Mouse (Mus musculus) ES-E14 (cell line): ENCODE data around the gene Tcp10b. TPM values are rescaled to one million over a fixed set of nuclear protein-coding genes. Genes with fewer than 3 reads are reported as not detected.
"Not testable (repeated sequence)": the region's sequence is repeated elsewhere in the genome, so short reads cannot be mapped to it uniquely, and the experiment has no call there.

ENCODE experiments used
- DNase-seq: peaks from one replicate; pipeline ENCODE4 v3.0.0-alpha.2; 2013; ENCODE audit warnings: low read depth, low spot score
- H3K27ac ChIP-seq: 2 replicates; pipeline ENCODE4 v1.5.1; 2012; ENCODE audit warnings: low read depth, mild to moderate bottlenecking, low read length, moderate library complexity, mixed read lengths; ENCODE audit not compliant: poor library complexity, insufficient read depth, severe bottlenecking
- H3K36me3 ChIP-seq: 2 replicates; pipeline ENCODE4 v1.6.1; 2012; ENCODE audit warnings: mild to moderate bottlenecking, low read length, moderate library complexity, mixed read lengths; ENCODE audit not compliant: control insufficient read depth, poor library complexity, insufficient read depth, severe bottlenecking
- H3K4me1 ChIP-seq, 2 experiments: fragments of 150-350 bp in 1 of 2; sonication (generic) in 1 of 2; 2 replicates each; pipeline ENCODE4 v1.6.1; 2012; ENCODE audit warnings: low read length in 2 of 2, mild to moderate bottlenecking in 1 of 2, mixed read lengths in 1 of 2; ENCODE audit not compliant: control insufficient read depth in 2 of 2, insufficient read depth in 2 of 2, poor library complexity in 1 of 2
- H3K4me3 ChIP-seq, 2 experiments: fragments of 150-350 bp in 1 of 2; sonication (generic) in 1 of 2; 2 replicates each; pipeline ENCODE4 v1.5.1; 2012; ENCODE audit warnings: low read length in 2 of 2, low read depth in 1 of 2, mild to moderate bottlenecking in 1 of 2, mixed read lengths in 1 of 2; ENCODE audit not compliant: insufficient read depth in 1 of 2, poor library complexity in 1 of 2, severe bottlenecking in 1 of 2
- H3K9ac ChIP-seq: 2 replicates; pipeline ENCODE4 v1.6.1; 2012; ENCODE audit warnings: low read depth, mild to moderate bottlenecking, low read length, mixed read lengths; ENCODE audit not compliant: poor library complexity, insufficient read depth, severe bottlenecking
- H3K9me3 ChIP-seq: fragments of 150-350 bp; sonication (generic); 2 replicates; pipeline ENCODE4 v1.6.1; 2012; ENCODE audit warnings: low read depth, mild to moderate bottlenecking, low read length; ENCODE audit not compliant: control insufficient read depth, insufficient read depth
- in situ Hi-C, 2 experiments: fragments of 600-800 bp; cut with MboI; formaldehyde crosslinking; loops; one replicate each; pipeline ENCODE4 v1.15.1; 2025; ENCODE audit warnings: low sequenced_read_pairs in 2 of 2, inconsistent platforms in 1 of 2; ENCODE audit not compliant: unreplicated experiment in 2 of 2
- total RNA-seq: library from RNA; depleted of rRNA; stranded (reverse); fragments of 300-350 nt; gene quantifications from 2 replicates; pipeline ENCODE4 v1.2.3, GENCODE M21; 2012; rRNA removed

Tcp10b gene
- total RNA-seq, 1 experiment = 0.31 TPM

GRCm38 (mm10) chr17:13129324-13129723 is 68.4 kb downstream of the Tcp10b start:
- H3K9ac ChIP-seq, in situ Hi-C loops, H3K4me3 ChIP-seq: not testable (repeated sequence)

GRCm38 (mm10) chr17:13129737-13130465 is 69.0 kb downstream of the Tcp10b start:
- H3K9ac ChIP-seq, in situ Hi-C loops, H3K4me1 ChIP-seq, H3K4me3 ChIP-seq, H3K36me3 ChIP-seq, H3K9me3 ChIP-seq, DNase-seq, H3K27ac ChIP-seq: not testable (repeated sequence)

More at GRCm38 (mm10) chr17:13129324-13129723, 68.4 kb downstream of the Tcp10b start:
- not testable (repeated sequence) for H3K27ac ChIP-seq, H3K9me3 ChIP-seq, H3K36me3 ChIP-seq, H3K4me1 ChIP-seq, DNase-seq

DNA sequence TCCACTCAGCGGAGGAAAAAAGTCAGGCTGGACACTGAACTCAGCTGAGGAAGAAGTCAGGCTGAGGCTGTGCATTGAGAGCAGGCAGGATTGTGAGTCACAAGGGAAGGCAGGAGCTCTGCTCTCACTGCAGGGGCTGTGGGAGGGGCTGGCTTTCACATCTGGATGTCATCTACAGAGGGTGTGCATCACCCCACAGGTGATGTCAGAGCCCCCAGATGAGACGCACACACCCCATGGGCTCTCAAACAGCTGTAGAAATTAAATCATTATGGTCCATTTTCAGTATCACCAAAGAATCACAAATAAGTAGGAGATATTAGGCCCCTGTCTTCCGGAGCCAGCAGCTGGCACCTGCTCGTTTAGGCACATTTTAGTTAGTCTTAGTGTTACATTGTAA is 70.8 kb downstream of the Tcp10b start, which contains the start of gene Unc93a:
Gene Unc93a, minus strand, starts transcription at position 101 of the 400 bp plus-strand sequence.
- DNase-seq, H3K9ac ChIP-seq, H3K4me1 ChIP-seq, H3K4me3 ChIP-seq, H3K9me3 ChIP-seq, H3K27ac ChIP-seq, H3K36me3 ChIP-seq, in situ Hi-C loops: not testable (repeated sequence)

Other genes with a start within 250 kb of the Tcp10b start
- not detected in 2 replicates for gene Mas1, start 193.0 kb upstream of the Tcp10b start, total RNA-seq
- gene Mrgprh, start 185.1 kb upstream of the Tcp10b start, total RNA-seq = not detected in 2 replicates
- 18.7 and 35.5 TPM in 2 replicates for gene Pnldc1, start 150.9 kb upstream of the Tcp10b start, total RNA-seq
- gene Tcp1, start 145.4 kb upstream of the Tcp10b start, total RNA-seq = 414 and 519 TPM in 2 replicates
- 119 and 147 TPM in 2 replicates for gene Mrpl18, start 144.8 kb upstream of the Tcp10b start, total RNA-seq
- gene Acat3, start 120.5 kb upstream of the Tcp10b start, total RNA-seq = 6.4 and 9.1 TPM in 2 replicates
- gene Acat2, start 100.4 kb upstream of the Tcp10b start, total RNA-seq = 44.0 and 57.3 TPM in 2 replicates
- gene Wtap, start 66.9 kb upstream of the Tcp10b start, total RNA-seq = 83.8 and 85.6 TPM in 2 replicates
- gene Sod2, start 54.3 kb upstream of the Tcp10b start, total RNA-seq = 161 and 199 TPM in 2 replicates
- not detected in 2 replicates for gene Gpr31b, start 8.8 kb upstream of the Tcp10b start, total RNA-seq
- 0.11 and 0.13 TPM in 2 replicates for gene Unc93a, start 70.7 kb downstream of the Tcp10b start, total RNA-seq
- not detected in 2 replicates for gene Smok2a, start 160.1 kb downstream of the Tcp10b start, total RNA-seq
- gene Smok2b, start 169.2 kb downstream of the Tcp10b start, total RNA-seq = not detected in 2 replicates